Mouse (Mus musculus) thymus, postnatal 14 days (tissue): ENCODE measurements around the gene Eif4e2.

Experiments used
- DNase-seq: peaks from one replicate; pipeline ENCODE4 v3.0.0; 2021

Eif4e2 gene

GRCm38 (mm10) chr1:87264134-87265006, 50.7 kb downstream of the Eif4e2 start, which contains the start of gene Efhd1:
TSS of gene Efhd1 (plus strand) at chr1:87264363.
- DNase-seq = peak; percentile 8

- no peak for DNase-seq
Measured at GRCm38 (mm10) chr1:87265200-87265599, 51.5 kb downstream of the Eif4e2 start.

- no peak for DNase-seq
Measured at GRCm38 (mm10) chr1:87266296-87267090, 52.8 kb downstream of the Eif4e2 start.

- no peak for DNase-seq
Measured at GRCm38 (mm10) chr1:87270204-87270603, 56.5 kb downstream of the Eif4e2 start.

- DNase-seq = no peak
Measured at GRCm38 (mm10) chr1:87270641-87271467, 57.1 kb downstream of the Eif4e2 start.

GRCm38 (mm10) chr1:87271596-87271995, 57.9 kb downstream of the Eif4e2 start:
- no peak for DNase-seq

GRCm38 (mm10) chr1:87272462-87272861, 58.7 kb downstream of the Eif4e2 start:
- no peak for DNase-seq

- DNase-seq = no peak
Measured at GRCm38 (mm10) chr1:87273514-87273942, 59.8 kb downstream of the Eif4e2 start.

GRCm38 (mm10) chr1:87274134-87274533, 60.4 kb downstream of the Eif4e2 start:
- DNase-seq = no peak

- no peak for DNase-seq
Measured at GRCm38 (mm10) chr1:87275151-87275550, 61.4 kb downstream of the Eif4e2 start.

- no peak for DNase-seq
Measured at GRCm38 (mm10) chr1:87276056-87276455, 62.3 kb downstream of the Eif4e2 start.

- DNase-seq = no peak
Measured at GRCm38 (mm10) chr1:87280281-87280680, 66.6 kb downstream of the Eif4e2 start.

- no peak for DNase-seq
Measured at GRCm38 (mm10) chr1:87281599-87282412, 68.1 kb downstream of the Eif4e2 start.

GRCm38 (mm10) chr1:87282413-87282788, 68.7 kb downstream of the Eif4e2 start:
- DNase-seq = no peak

- no peak for DNase-seq
Measured at GRCm38 (mm10) chr1:87283410-87283960, 69.8 kb downstream of the Eif4e2 start.

- DNase-seq = no peak
Measured at GRCm38 (mm10) chr1:87287105-87287504, 73.4 kb downstream of the Eif4e2 start.
